Mouse (Mus musculus) kidney, adult 2 months (tissue): ENCODE results near the gene Pla2g2c.

ENCODE experiments used
- CTCF ChIP-seq: fragments of 200-500 bp; conservative IDR thresholded peaks from 2 replicates; pipeline ENCODE4 v1.5.1; 2011; ENCODE audit warnings: low read depth, mild to moderate bottlenecking, control low read depth, low read length, moderate library complexity, mixed read lengths; ENCODE audit not compliant: insufficient read depth, insufficient read length
- POLR2A ChIP-seq: fragments of 200-500 bp; IDR thresholded peaks from one replicate; pipeline ENCODE4 v1.6.1; 2011; ENCODE audit warnings: low read depth, low read length, control low read depth

- no peak for TF ChIP-seq CTCF
- TF ChIP-seq POLR2A: no peak
Observed at GRCm38 (mm10) chr4:138712621-138713020, 12.0 kb upstream of the Pla2g2c start.
